Mouse (Mus musculus) forebrain, embryonic 16.5 days (tissue): ENCODE measurements at regions not wholly inside any gene's neighbourhood (a gene's known extent, or its start where the extent isn't known, plus 50 kb on each side); places are given as distances from the start of the nearest gene placed in this dataset.

Source experiments
- ATAC-seq: fragments of 200-750 bp; cut with Nextera tagmentation; 2 replicates; pipeline ENCODE4 v1.8.0; 2017; ENCODE audit warnings: mild to moderate bottlenecking, moderate library complexity
- H3K27ac ChIP-seq: fragments of 300-500 bp; sonication (generic); 2 replicates; pipeline ENCODE4 v1.5.1; 2014; ENCODE audit warnings: low read length, control low read depth
- H3K27me3 ChIP-seq: fragments of 300-500 bp; sonication (generic); replicated peaks from 2 replicates; pipeline ENCODE4 v1.6.1; 2014; ENCODE audit warnings: low read length; ENCODE audit not compliant: control insufficient read depth, insufficient read depth
- H3K36me3 ChIP-seq: fragments of 300-500 bp; sonication (generic); 2 replicates; pipeline ENCODE4 v1.6.1; 2014; ENCODE audit not compliant: control insufficient read depth, insufficient read depth
- H3K4me1 ChIP-seq: fragments of 300-500 bp; sonication (generic); replicated peaks from 2 replicates; pipeline ENCODE4 v1.6.1; 2014; ENCODE audit warnings: low read length; ENCODE audit not compliant: control insufficient read depth, insufficient read depth
- H3K4me2 ChIP-seq: fragments of 300-500 bp; sonication (generic); 2 replicates; pipeline ENCODE4 v1.6.1; 2014; ENCODE audit warnings: mild to moderate bottlenecking, low read length, control low read depth
- H3K4me3 ChIP-seq: fragments of 300-500 bp; sonication (generic); replicated peaks from 2 replicates; pipeline ENCODE4 v1.5.1; 2014; ENCODE audit warnings: mild to moderate bottlenecking, low read length, control low read depth
- H3K9ac ChIP-seq: fragments of 300-500 bp; sonication (generic); replicated peaks from 2 replicates; pipeline ENCODE4 v1.6.1; 2014; ENCODE audit warnings: low read depth, low read length, control low read depth
- H3K9me3 ChIP-seq: fragments of 300-500 bp; sonication (generic); 2 replicates; pipeline ENCODE4 v1.6.1; 2016; ENCODE audit warnings: low read length; ENCODE audit not compliant: control insufficient read depth
- WGBS: fragments of 180-500 bp; shearing (Covaris S2); extraction: QIAGEN DNeasy Blood & Tissue Kit; methylation state at CpG from one replicate; pipeline ENCODE4 v1.1.7; 2014; 5-methylcytosine and 5-hydroxymethylcytosine counted together

DNA sequence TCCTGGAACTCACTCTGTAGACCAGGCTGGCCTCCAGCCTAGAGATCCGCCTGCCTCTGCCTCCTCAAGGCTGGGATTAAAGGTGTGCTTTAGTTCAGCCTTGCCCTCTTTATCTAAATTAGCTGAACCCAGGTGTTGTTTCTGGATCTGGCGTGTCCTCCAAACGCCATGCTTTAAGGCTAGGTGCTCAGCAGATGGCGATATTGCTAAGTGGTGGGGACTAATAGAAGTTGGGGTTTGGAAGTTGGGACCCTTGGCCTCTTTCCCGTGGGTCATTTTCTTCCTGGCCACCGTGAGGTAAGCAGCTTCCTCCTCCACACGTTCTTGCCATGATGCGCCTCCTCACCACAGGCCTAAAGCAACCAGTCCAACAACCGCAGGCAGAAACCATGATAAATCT is 91.3 kb downstream of the Cd83 start:
- Histone ChIP-seq H3K9ac (no peak overlapping the region), H3K9me3 (no peaks in the 10 kb centered on the region), H3K4me3 (no peak overlapping the region), H3K36me3 (no peaks in the 10 kb centered on the region), H3K4me2 (no peak overlapping the region), H3K27me3 (no peaks in the 10 kb centered on the region), H3K4me1 (no peaks in the 10 kb centered on the region), H3K27ac (no peak overlapping the region)
- no peak for ATAC-seq
- WGBS = 89% methylated on average over 9 of the region's 9 CpGs

DNA sequence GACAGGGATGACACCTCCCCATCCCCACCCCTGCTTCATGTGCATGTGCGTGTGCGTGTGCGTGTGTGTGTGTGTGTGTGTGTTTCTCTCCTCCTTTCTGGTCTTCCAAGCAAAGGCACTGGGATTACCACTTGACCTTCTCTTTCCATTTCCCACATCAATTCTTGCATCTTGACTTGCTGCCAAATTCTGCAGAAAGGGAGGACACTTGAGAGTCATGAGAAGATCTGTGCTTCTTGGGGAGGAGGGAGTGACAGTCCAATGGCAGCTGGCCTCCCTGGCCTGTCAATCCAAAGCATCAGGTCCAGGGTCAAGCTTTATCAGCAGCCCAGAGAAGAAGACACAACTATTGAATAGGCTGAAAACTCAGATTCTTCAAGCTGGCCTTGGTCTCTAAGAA is 102.7 kb downstream of the Cd83 start:
- no peak overlapping the region for H3K9ac ChIP-seq
- 85% methylated on average over 3 of the region's 3 CpGs for WGBS
- H3K36me3 ChIP-seq = no peaks in the 10 kb centered on the region
- no peaks in the 10 kb centered on the region for H3K4me1 ChIP-seq
- H3K4me3 ChIP-seq = no peak overlapping the region
- H3K27me3 ChIP-seq = no peaks in the 10 kb centered on the region
- no peak for ATAC-seq
- no peak overlapping the region for H3K27ac ChIP-seq
- no peaks in the 10 kb centered on the region for H3K9me3 ChIP-seq
- H3K4me2 ChIP-seq = no peak overlapping the region

- Histone ChIP-seq H3K27ac (no peak overlapping the region), H3K27me3 (no peaks in the 10 kb centered on the region), H3K9ac (no peak overlapping the region), H3K9me3 (no peaks in the 10 kb centered on the region), H3K4me3 (no peak overlapping the region), H3K36me3 (no peaks in the 10 kb centered on the region), H3K4me2 (no peak overlapping the region), H3K4me1 (peaks cover 14% of the 10 kb centered on the region)
- ATAC-seq = no peak
- 87% methylated on average over 3 of the region's 3 CpGs for WGBS
Observed at GRCm38 (mm10) chr13:43891928-43892327, 107.4 kb downstream of the Cd83 start.

GRCm38 (mm10) chr13:43895990-43896389 is 111.4 kb downstream of the Cd83 start:
- ATAC-seq = no peak

GRCm38 (mm10) chr13:43897046-43897445 is 112.5 kb downstream of the Cd83 start:
- Histone ChIP-seq H3K27me3 (no peaks in the 10 kb centered on the region), H3K9ac (no peak overlapping the region), H3K9me3 (no peaks in the 10 kb centered on the region), H3K4me2 (no peak overlapping the region), H3K4me3 (no peak overlapping the region), H3K4me1 (peaks cover 17% of the 10 kb centered on the region), H3K36me3 (no peaks in the 10 kb centered on the region), H3K27ac (no peak overlapping the region)
- no peak for ATAC-seq
- 92% methylated on average over 8 of the region's 8 CpGs for WGBS

More at GRCm38 (mm10) chr13:43895990-43896389, 111.4 kb downstream of the Cd83 start:
- H3K4me2 ChIP-seq = peak overlapping the region; percentile 6; the same call in 1 of the 2 replicates
- H3K4me1 ChIP-seq = peaks cover 17% of the 10 kb centered on the region
- WGBS = 29% methylated on average over 11 of the region's 11 CpGs
- H3K9me3 ChIP-seq = no peaks in the 10 kb centered on the region
- H3K27ac ChIP-seq = no peak overlapping the region
- H3K27me3 ChIP-seq = no peaks in the 10 kb centered on the region
- no peak overlapping the region for H3K4me3 ChIP-seq
- H3K36me3 ChIP-seq = no peaks in the 10 kb centered on the region
- no peak overlapping the region for H3K9ac ChIP-seq

DNA sequence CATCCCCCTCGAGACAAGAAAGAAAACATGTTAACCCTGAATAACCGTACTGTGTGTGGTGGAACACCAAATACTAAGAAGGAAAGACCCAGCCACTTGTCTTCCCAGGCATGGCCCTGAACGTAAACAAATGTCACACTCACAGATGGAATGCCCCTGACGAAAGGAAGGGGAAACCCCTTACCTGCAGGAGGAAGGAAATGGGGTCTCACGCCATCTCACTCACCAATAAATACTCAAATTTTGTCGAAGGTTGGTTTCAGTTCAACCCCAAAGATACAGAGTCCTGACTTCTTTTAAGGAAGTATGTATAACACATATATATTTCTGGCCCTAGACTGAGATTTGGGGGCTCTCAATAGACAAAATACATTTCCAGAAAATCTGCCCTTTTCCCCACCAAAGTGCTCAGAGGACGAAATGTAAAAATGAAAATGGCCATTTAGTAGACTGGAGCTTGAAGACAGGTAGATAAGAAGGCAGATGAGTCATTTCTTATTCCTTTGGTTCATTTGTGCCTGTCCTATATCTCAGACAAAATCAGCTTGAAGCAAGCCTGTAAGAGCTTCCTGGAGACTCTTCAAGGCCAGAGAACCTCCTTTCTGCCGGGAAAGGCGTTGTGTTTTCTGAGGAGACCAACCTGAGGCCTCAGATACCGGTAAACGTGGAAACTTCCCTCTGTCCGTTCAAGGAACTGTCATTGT is 114.1 kb downstream of the Cd83 start:
- WGBS = 87% methylated on average over 12 of the region's 12 CpGs
- Histone ChIP-seq H3K9ac (no peak overlapping the region), H3K4me2 (no peak overlapping the region), H3K27ac (no peak overlapping the region), H3K27me3 (no peaks in the 10 kb centered on the region), H3K36me3 (no peaks in the 10 kb centered on the region), H3K4me3 (no peak overlapping the region), H3K9me3 (no peaks in the 10 kb centered on the region), H3K4me1 (peaks cover 17% of the 10 kb centered on the region)
- ATAC-seq = no peak

DNA sequence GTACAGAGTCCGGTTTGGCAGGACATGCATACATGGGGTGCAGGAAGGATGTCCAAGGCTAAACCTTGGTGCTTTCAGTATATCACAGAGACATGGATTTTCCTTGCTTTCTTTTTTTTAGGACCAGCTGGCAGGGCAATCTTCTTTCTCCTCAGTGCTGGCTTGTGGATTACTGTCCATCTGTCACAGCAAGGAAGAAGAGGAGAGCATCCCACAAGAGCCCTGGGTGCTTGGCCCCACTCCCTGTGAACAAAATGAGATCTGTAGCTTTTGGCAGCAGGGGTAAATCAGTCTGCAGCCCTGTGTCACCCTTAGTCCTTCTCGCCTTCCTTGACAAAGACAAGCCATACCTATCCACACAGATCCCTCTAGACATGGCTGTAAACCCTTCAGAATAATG is 115.5 kb downstream of the Cd83 start:
- Histone ChIP-seq H3K9ac (no peak overlapping the region), H3K27me3 (no peaks in the 10 kb centered on the region), H3K9me3 (no peaks in the 10 kb centered on the region), H3K4me1 (peaks cover 14% of the 10 kb centered on the region), H3K4me2 (no peak overlapping the region), H3K27ac (no peak overlapping the region), H3K4me3 (no peak overlapping the region), H3K36me3 (no peaks in the 10 kb centered on the region)
- WGBS = 82% methylated on average over 2 of the region's 2 CpGs
- ATAC-seq = no peak

DNA sequence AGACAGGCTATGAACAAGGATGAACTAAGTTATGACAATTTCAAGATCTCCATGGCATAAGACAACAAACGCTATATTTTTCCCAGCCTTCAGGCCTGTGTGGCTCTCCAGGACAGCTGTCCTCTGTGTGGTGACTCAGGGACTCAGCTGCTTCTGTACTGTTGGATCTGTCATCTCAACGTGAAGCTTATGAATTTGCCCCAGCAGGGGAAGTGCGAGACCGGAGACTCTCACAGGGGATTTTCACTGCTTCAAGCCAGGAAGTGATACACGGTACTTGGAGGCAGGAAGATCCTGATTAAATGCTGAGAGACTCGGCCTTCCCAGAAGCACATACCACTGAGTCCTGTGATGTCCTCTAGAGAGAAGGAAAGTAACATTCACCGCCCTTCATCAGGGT is 116.2 kb downstream of the Cd83 start:
- H3K9me3 ChIP-seq = no peaks in the 10 kb centered on the region
- H3K4me3 ChIP-seq = no peak overlapping the region
- WGBS = 82% methylated on average over 7 of the region's 7 CpGs
- no peak overlapping the region for H3K4me2 ChIP-seq
- H3K9ac ChIP-seq = no peak overlapping the region
- H3K27me3 ChIP-seq = no peaks in the 10 kb centered on the region
- peaks cover 8% of the 10 kb centered on the region for H3K4me1 ChIP-seq
- H3K27ac ChIP-seq = no peak overlapping the region
- no peaks in the 10 kb centered on the region for H3K36me3 ChIP-seq
- no peak for ATAC-seq

DNA sequence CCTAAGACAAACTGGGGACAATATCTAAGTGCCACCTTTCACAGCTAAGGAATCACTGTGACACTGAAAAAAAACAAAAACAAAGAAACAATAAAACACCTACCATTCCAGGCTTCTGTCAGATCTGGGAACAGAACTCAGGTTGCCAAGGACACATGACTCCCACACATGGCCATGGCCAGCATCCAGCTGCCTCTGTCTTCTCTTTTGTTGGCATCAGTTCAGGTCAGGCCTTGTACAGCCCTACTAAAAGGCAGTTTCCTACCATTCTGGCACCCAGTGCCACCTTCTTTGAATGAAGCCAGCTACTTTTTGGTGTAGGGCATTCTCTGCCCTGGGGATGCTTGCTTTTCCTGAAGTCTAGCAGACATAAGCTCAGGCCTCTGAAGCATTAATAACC is 118.8 kb downstream of the Cd83 start:
- H3K27ac ChIP-seq = no peak overlapping the region
- H3K4me3 ChIP-seq = no peak overlapping the region
- no peak overlapping the region for H3K4me2 ChIP-seq
- H3K4me1 ChIP-seq = peaks cover 11% of the 10 kb centered on the region
- H3K9me3 ChIP-seq = no peaks in the 10 kb centered on the region
- H3K9ac ChIP-seq = no peak overlapping the region
- H3K27me3 ChIP-seq = no peaks in the 10 kb centered on the region
- H3K36me3 ChIP-seq = no peaks in the 10 kb centered on the region
- no peak for ATAC-seq

- Histone ChIP-seq H3K4me2 (no peak overlapping the region), H3K27me3 (no peaks in the 10 kb centered on the region), H3K9me3 (no peaks in the 10 kb centered on the region), H3K27ac (no peak overlapping the region), H3K4me3 (no peak overlapping the region), H3K36me3 (no peaks in the 10 kb centered on the region), H3K9ac (no peak overlapping the region), H3K4me1 (peaks cover 11% of the 10 kb centered on the region)
- no peak for ATAC-seq
- WGBS = 15% methylated on average over 1 of the region's 1 CpGs
Observed at GRCm38 (mm10) chr13:43904291-43904690, 119.7 kb downstream of the Cd83 start.
